Mouse (Mus musculus) MEL (cell line): Measurements from ENCODE around the gene Fgfr2. TPM values are rescaled to one million over a fixed set of nuclear protein-coding genes. Genes with fewer than 3 reads are reported as not detected.

ENCODE experiments used
- DNase-seq: peaks from one replicate; pipeline ENCODE4 v3.0.0; 2011; ENCODE audit warnings: low read depth, low spot score
- H3K27ac ChIP-seq: 2 replicates; pipeline ENCODE4 v1.5.1; 2012; ENCODE audit warnings: low read depth, mild to moderate bottlenecking, control low read depth, low read length, moderate library complexity; ENCODE audit not compliant: control insufficient read depth
- H3K27me3 ChIP-seq, 2 experiments: fragments of 150-350 bp in 1 of 2; sonication (generic) in 1 of 2; 2 replicates each; pipeline ENCODE4 v1.6.1; 2012; ENCODE audit warnings: low read length in 2 of 2, mild to moderate bottlenecking in 2 of 2, improper control_type of control experiment in 1 of 2, moderate library complexity in 1 of 2; ENCODE audit not compliant: insufficient read depth in 2 of 2, control insufficient read depth in 1 of 2
- H3K36me3 ChIP-seq, 2 experiments: 2 replicates each; pipeline ENCODE4 v1.6.1; 2012 to 2014; ENCODE audit warnings: low read length in 2 of 2, improper control_type of control experiment in 1 of 2, inconsistent platforms in 1 of 2, mild to moderate bottlenecking in 1 of 2; ENCODE audit not compliant: insufficient read depth in 2 of 2, control insufficient read depth in 1 of 2
- H3K4me1 ChIP-seq, 2 experiments: fragments of 150-350 bp in 1 of 2; sonication (generic) in 1 of 2; 2 replicates each; pipeline ENCODE4 v1.6.1; 2012; ENCODE audit warnings: low read length in 2 of 2, improper control_type of control experiment in 1 of 2, mild to moderate bottlenecking in 1 of 2; ENCODE audit not compliant: insufficient read depth in 2 of 2, control insufficient read depth in 1 of 2
- H3K4me3 ChIP-seq, 2 experiments: fragments of 150-350 bp in 1 of 2; sonication (generic) in 1 of 2; 2 replicates each; pipeline ENCODE4 v1.5.1; 2012; ENCODE audit warnings: low read depth in 2 of 2, low read length in 2 of 2, mild to moderate bottlenecking in 2 of 2, moderate library complexity in 2 of 2, control low read depth in 1 of 2, improper control_type of control experiment in 1 of 2; ENCODE audit not compliant: control insufficient read depth in 1 of 2, insufficient read depth in 1 of 2
- H3K79me2 ChIP-seq: 2 replicates; pipeline ENCODE4 v1.6.1; 2012; ENCODE audit warnings: mild to moderate bottlenecking, low read length, moderate library complexity; ENCODE audit not compliant: control insufficient read depth, poor library complexity, insufficient read depth
- H3K9ac ChIP-seq: 2 replicates; pipeline ENCODE4 v1.6.1; 2012; ENCODE audit warnings: low read depth, mild to moderate bottlenecking, control low read depth, low read length, moderate library complexity; ENCODE audit not compliant: control insufficient read depth, poor library complexity, severe bottlenecking
- H3K9me3 ChIP-seq: fragments of 150-350 bp; sonication (generic); replicated peaks from 2 replicates; pipeline ENCODE4 v1.6.1; 2012; ENCODE audit warnings: mild to moderate bottlenecking, low read length, improper control_type of control experiment, moderate library complexity; ENCODE audit not compliant: insufficient read depth
- BHLHE40 ChIP-seq: IDR thresholded peaks from 2 replicates; pipeline ENCODE4 v1.6.1; 2012; ENCODE audit warnings: low read depth, mild to moderate bottlenecking, inconsistent platforms, low read length, improper control_type of control experiment, borderline replicate concordance
- CTCF ChIP-seq, 3 experiments: IDR thresholded peaks in 2 of 3; conservative IDR thresholded peaks in 1 of 3; 2 replicates each; pipeline ENCODE4 v1.5.1; 2011 to 2012; ENCODE audit warnings: low read length in 3 of 3, low read depth in 2 of 3, mild to moderate bottlenecking in 2 of 3, improper control_type of control experiment in 1 of 3, inconsistent platforms in 1 of 3, mixed read lengths in 1 of 3, moderate library complexity in 1 of 3; ENCODE audit not compliant: control insufficient read depth in 1 of 3, insufficient read depth in 1 of 3, poor library complexity in 1 of 3, severe bottlenecking in 1 of 3
- EP300 ChIP-seq, 2 experiments: IDR thresholded peaks; 2 replicates each; pipeline ENCODE4 v1.6.1; 2011; ENCODE audit warnings: improper control_type of control experiment in 2 of 2, low read length in 2 of 2, low read depth in 1 of 2, mild to moderate bottlenecking in 1 of 2
- ETS1 ChIP-seq: IDR thresholded peaks from 2 replicates; pipeline ENCODE4 v1.6.1; 2012; ENCODE audit warnings: low read depth, mild to moderate bottlenecking, inconsistent platforms, low read length, improper control_type of control experiment, moderate library complexity
- GABPA ChIP-seq: IDR thresholded peaks from 2 replicates; pipeline ENCODE4 v1.6.1; 2012; ENCODE audit warnings: low read depth, mild to moderate bottlenecking, inconsistent platforms, low read length, improper control_type of control experiment, moderate library complexity
- GATA1 ChIP-seq: IDR thresholded peaks from 2 replicates; pipeline ENCODE4 v1.6.1; 2011; ENCODE audit warnings: low read depth, low read length, improper control_type of control experiment
- HCFC1 ChIP-seq: IDR thresholded peaks from 2 replicates; pipeline ENCODE4 v1.6.1; 2012; ENCODE audit warnings: low read depth, mild to moderate bottlenecking, inconsistent platforms, low read length, improper control_type of control experiment, moderate library complexity
- KAT2A ChIP-seq: conservative IDR thresholded peaks from 2 replicates; pipeline ENCODE4 v1.6.1; 2012; ENCODE audit warnings: low read depth, low read length, improper control_type of control experiment, inconsistent platforms
- MAFK ChIP-seq: IDR thresholded peaks from 2 replicates; pipeline ENCODE4 v1.6.1; 2011; ENCODE audit warnings: low read depth, mild to moderate bottlenecking, low read length, improper control_type of control experiment, borderline replicate concordance
- MAX ChIP-seq: IDR thresholded peaks from 2 replicates; pipeline ENCODE4 v1.6.1; 2011; ENCODE audit warnings: low read length, improper control_type of control experiment
- MEF2A ChIP-seq: IDR thresholded peaks from 2 replicates; pipeline ENCODE4 v1.6.1; 2014; ENCODE audit warnings: low read depth, mild to moderate bottlenecking, inconsistent platforms, low read length, improper control_type of control experiment; ENCODE audit not compliant: poor library complexity, insufficient replicate concordance, severe bottlenecking; ENCODE audit errors: extremely low read depth
- MXI1 ChIP-seq: IDR thresholded peaks from 2 replicates; pipeline ENCODE4 v1.6.1; 2011; ENCODE audit warnings: mild to moderate bottlenecking, low read depth, low read length, improper control_type of control experiment
- MYC ChIP-seq: IDR thresholded peaks from 2 replicates; pipeline ENCODE4 v1.6.1; 2011; ENCODE audit warnings: low read depth, mild to moderate bottlenecking, low read length, improper control_type of control experiment, moderate library complexity
- POLR2A ChIP-seq, 2 experiments: IDR thresholded peaks; 2 replicates each; pipeline ENCODE4 v1.6.1; 2011 to 2012; ENCODE audit warnings: low read length in 2 of 2, mild to moderate bottlenecking in 2 of 2, control low read depth in 1 of 2, improper control_type of control experiment in 1 of 2, low read depth in 1 of 2, moderate library complexity in 1 of 2; ENCODE audit not compliant: control insufficient read depth in 1 of 2, insufficient read depth in 1 of 2, poor library complexity in 1 of 2
- POLR2AphosphoS2 ChIP-seq: IDR thresholded peaks from 2 replicates; pipeline ENCODE4 v1.6.1; 2011; ENCODE audit warnings: low read length, improper control_type of control experiment
- POLR2AphosphoS5 ChIP-seq: IDR thresholded peaks from 2 replicates; pipeline ENCODE4 v1.6.1; 2012; ENCODE audit warnings: low read depth, borderline replicate concordance, mild to moderate bottlenecking, inconsistent platforms, low read length, moderate library complexity, mixed read lengths
- RCOR1 ChIP-seq: IDR thresholded peaks from 2 replicates; pipeline ENCODE4 v1.6.1; 2012; ENCODE audit warnings: low read depth, mild to moderate bottlenecking, inconsistent platforms, low read length, improper control_type of control experiment
- SIN3A ChIP-seq: IDR thresholded peaks from 2 replicates; pipeline ENCODE4 v1.6.1; 2012; ENCODE audit warnings: low read length, improper control_type of control experiment, inconsistent platforms
- SMC3 ChIP-seq: IDR thresholded peaks from 2 replicates; pipeline ENCODE4 v1.6.1; 2011; ENCODE audit warnings: low read depth, low read length, improper control_type of control experiment
- TAL1 ChIP-seq: IDR thresholded peaks from 2 replicates; pipeline ENCODE4 v1.6.1; 2012; ENCODE audit warnings: mild to moderate bottlenecking, inconsistent platforms, low read length, moderate library complexity, mixed read lengths
- TCF12 ChIP-seq: IDR thresholded peaks from 2 replicates; pipeline ENCODE4 v1.6.1; 2014; ENCODE audit warnings: low read depth, mild to moderate bottlenecking, inconsistent platforms, low read length, improper control_type of control experiment, moderate library complexity
- UBTF ChIP-seq: IDR thresholded peaks from 2 replicates; pipeline ENCODE4 v1.6.1; 2012; ENCODE audit warnings: low read depth, mild to moderate bottlenecking, inconsistent platforms, low read length, improper control_type of control experiment, moderate library complexity, borderline replicate concordance; ENCODE audit not compliant: insufficient read depth
- ZMIZ1 ChIP-seq: IDR thresholded peaks from 2 replicates; pipeline ENCODE4 v1.6.1; 2012; ENCODE audit warnings: low read depth, mild to moderate bottlenecking, inconsistent platforms, low read length, improper control_type of control experiment, moderate library complexity
- ZNF384 ChIP-seq: IDR thresholded peaks from 2 replicates; pipeline ENCODE4 v1.6.1; 2012; ENCODE audit warnings: low read depth, mild to moderate bottlenecking, inconsistent platforms, low read length, improper control_type of control experiment
- polyA plus RNA-seq, 2 experiments: library from polyadenylated mRNA; stranded (reverse) in 1 of 2; unstranded in 1 of 2; fragments of >175 nt in 1 of 2; fragments of >200 nt in 1 of 2; gene quantifications; 2 replicates each; pipeline versions ENCODE4 v1.2.1 to v1.2.4; 2012; ENCODE audit warnings: low replicate concordance in 2 of 2, low read depth in 1 of 2; ENCODE audit not compliant: insufficient read length in 2 of 2, insufficient read depth in 1 of 2, missing spikeins in 1 of 2
- total RNA-seq: library from RNA; depleted of rRNA; stranded (reverse); fragments of 300-350 nt; gene quantifications from 2 replicates; pipeline ENCODE4 v1.2.3, GENCODE M21; 2012

The Fgfr2 gene
- total and polyA plus RNA-seq, 3 experiments: not detected

DNA sequence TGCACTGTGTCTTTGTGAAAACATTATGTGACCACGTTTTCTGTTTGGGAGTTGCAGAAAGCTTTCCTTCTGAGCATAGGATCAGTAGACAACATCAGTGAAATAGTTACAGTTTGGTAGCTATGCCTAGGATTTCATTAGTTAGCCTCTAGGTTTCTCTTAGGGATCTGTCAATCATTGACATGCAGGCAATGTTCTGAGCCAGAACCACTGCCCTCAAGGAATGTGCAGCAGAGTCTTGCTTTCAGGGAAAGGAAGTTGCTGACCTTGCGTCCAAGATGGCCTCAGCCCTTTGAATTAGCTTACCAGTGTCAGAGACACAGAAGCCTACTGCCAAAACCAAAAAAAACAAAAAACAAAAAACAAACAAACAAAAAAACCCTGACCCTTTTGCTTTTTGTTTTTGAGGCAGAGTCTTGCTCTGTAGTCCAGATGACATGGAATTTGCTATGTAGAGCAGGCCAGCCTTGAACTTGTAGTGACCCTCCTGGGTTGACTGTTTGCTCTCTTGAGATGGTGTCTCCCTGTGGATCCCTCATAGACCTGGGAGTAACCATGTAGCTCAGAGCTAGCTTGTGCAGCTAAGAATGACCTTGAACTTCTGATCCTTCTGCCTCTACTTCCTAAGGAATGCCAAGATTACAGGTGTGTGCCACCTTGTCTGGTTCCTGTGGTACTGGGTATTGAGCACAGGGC, 247.6 kb downstream of the Fgfr2 start:
- Histone ChIP-seq H3K27me3 (no peaks in the 10 kb centered on the region), H3K27ac (no peak overlapping the region), H3K79me2 (no peaks in the 10 kb centered on the region), H3K4me1 (peaks cover 0 to 9% of the 10 kb centered on the region in 2 experiments; a peak in 2 of 4 replicates), H3K4me3 (no peak overlapping the region), H3K9me3 (no peaks in the 10 kb centered on the region), H3K36me3 (peaks cover 7 to 36% of the 10 kb centered on the region in 2 experiments), H3K9ac (no peak overlapping the region)
- DNase-seq: no peak
- TF ChIP-seq POLR2AphosphoS5 (no peak), POLR2A (IDR thresholded peaks at IDR 0.05; ENCODE audit: control insufficient read depth in 1 of 2, insufficient read depth in 1 of 2, low read depth in 1 of 2, low read length in 2 of 2, poor library complexity in 1 of 2) (no peak), GABPA (no peak), TAL1 (no peak), SMC3 (no peak), POLR2AphosphoS2 (no peak), ZMIZ1 (no peak), MXI1 (no peak), HCFC1 (no peak), GATA1 (no peak), MAFK (no peak), ZNF384 (no peak), CTCF (IDR thresholded peaks at IDR 0.05 in 2 of 3, conservative IDR thresholded peaks at IDR 0.05 in 1 of 3; ENCODE audit: control insufficient read depth in 1 of 3, insufficient read depth in 1 of 3, low read depth in 2 of 3, low read length in 3 of 3, poor library complexity in 1 of 3, severe bottlenecking in 1 of 3) (no peak)

DNA sequence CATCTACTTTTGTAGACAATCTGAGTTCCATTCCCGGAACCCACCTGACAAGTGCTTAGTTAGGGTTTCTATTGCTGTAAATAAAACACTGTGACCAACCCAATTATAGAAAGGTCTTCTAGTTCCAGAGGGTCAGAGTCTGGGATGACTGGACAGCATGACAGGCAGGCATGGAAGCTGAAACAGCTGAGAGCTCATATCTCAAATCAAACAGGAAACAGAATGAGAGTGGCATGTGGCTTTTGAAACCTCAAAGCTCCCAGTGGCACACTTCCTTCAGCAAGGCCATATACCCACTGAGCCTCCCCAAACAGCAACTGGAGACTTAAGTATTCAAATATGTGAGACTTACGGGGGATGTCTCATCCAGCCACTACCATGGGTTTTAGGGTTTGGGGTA, 250.1 kb downstream of the Fgfr2 start:
- no peak overlapping the region for H3K9ac ChIP-seq
- peak; percentile 57 for DNase-seq
- H3K36me3 ChIP-seq: peaks cover 7 to 37% of the 10 kb centered on the region in 2 experiments
- H3K4me1 ChIP-seq: peaks cover 0 to 2% of the 10 kb centered on the region in 2 experiments; a peak in 2 of 4 replicates
- H3K9me3 ChIP-seq: no peaks in the 10 kb centered on the region
- TF ChIP-seq BHLHE40 (peak; percentile 54; the same call in 1 of the 2 replicates), ETS1 (peak; percentile 95), SMC3 (no peak), POLR2AphosphoS5 (no peak), TCF12 (peak; percentile 37; the same call in 1 of the 2 replicates), UBTF (no peak), SIN3A (peak; percentile 80), TAL1 (peak; percentile 55), ZMIZ1 (no peak), MXI1 (peak; percentile 75), MEF2A (no peak), MYC (0 out of 2 replicates have a peak, but pooled peaks have one; percentile 54), EP300 (IDR thresholded peaks at IDR 0.05; ENCODE audit: low read depth in 1 of 2, low read length in 2 of 2) (peak; percentile 62 to 68), GATA1 (peak; percentile 68), MAX (peak; percentile 69), RCOR1 (peak; percentile 49; the same call in 1 of the 2 replicates), KAT2A (no peak)
- no peak overlapping the region for H3K27ac ChIP-seq
- no peak overlapping the region for H3K4me3 ChIP-seq
- no peaks in the 10 kb centered on the region; the same call in 1 of the 2 replicates for H3K79me2 ChIP-seq
- no peaks in the 10 kb centered on the region for H3K27me3 ChIP-seq
